Mouse (Mus musculus) layer of hippocampus, adult 11-12 months (tissue): Measurements from ENCODE around the gene Inpp5f.
"Not testable (repeated sequence)": the region's sequence is repeated elsewhere in the genome, so short reads cannot be mapped to it uniquely, and the experiment has no call there.

Experiments used
- DNase-seq: peaks from one replicate; pipeline ENCODE4 v3.0.0; 2022; ENCODE audit warnings: low spot score

Inpp5f gene

GRCm38 (mm10) chr7:128592936-128593241 lies 18.2 kb upstream of the Inpp5f start:
- DNase-seq: no peak

DNA sequence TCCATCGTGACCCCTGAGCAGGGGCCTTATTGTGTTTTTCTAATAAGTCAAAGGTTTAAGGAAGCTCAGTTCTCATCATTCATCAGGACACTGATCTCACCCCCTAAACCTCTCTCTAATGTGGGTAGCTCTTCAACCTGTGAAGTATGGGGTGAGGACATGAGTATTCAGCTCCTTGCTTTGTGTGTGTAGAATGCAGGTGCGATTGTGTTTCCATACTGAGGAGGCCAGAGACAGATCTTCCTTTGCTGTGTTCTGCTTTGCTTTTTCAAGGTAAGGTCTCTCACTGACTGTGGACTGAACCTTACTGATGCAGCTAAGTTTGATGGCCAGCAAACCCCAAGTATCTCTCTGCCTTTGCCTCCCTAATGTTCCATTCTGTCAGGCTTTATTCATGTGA lies 14.9 kb upstream of the Inpp5f start:
- no peak for DNase-seq

DNA sequence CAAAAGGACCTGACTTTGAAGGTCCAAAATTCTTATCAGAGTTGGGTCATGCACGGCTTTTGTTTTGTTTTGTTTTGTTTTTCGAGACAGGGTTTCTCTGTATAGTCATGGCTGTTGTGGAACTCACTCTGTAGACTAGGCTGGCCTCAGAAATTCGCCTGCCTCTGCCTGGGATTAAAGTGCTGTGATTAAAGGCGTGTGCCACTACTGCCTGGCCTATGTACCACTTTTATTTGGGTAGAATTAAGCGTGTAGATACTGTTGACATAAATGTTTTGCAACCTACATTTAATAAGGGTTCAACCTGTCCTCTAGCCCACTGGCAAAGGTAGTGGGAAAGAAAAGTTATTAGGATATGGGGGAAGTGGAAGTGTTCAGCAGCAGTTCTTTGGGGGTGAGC lies 12.1 kb upstream of the Inpp5f start:
- DNase-seq: no peak

- DNase-seq: no peak
Measured at GRCm38 (mm10) chr7:128601826-128602225, 9.3 kb upstream of the Inpp5f start.

GRCm38 (mm10) chr7:128609936-128610335 lies 1.2 kb upstream of the Inpp5f start:
- not testable (repeated sequence) for DNase-seq

DNA sequence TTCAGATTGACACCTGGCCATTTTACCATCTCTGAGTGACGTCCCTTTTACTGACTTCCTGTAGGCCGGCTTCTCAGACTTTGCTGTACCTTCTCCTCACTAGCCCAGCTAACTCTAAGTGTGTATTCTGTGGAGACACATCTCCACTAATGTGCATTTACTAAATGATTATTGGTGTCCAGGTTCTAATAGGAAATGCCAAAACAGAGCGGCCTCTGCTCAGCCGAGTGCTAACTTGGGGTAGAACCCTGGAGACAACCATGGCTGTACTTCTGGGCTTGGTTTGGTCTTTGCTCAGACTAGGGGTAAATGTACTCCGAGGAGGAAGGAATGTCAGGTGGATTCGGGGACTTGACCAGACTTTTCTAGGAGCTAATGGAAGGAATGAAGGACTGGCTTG lies 638 bp upstream of the Inpp5f start:
- DNase-seq: no peak

DNA sequence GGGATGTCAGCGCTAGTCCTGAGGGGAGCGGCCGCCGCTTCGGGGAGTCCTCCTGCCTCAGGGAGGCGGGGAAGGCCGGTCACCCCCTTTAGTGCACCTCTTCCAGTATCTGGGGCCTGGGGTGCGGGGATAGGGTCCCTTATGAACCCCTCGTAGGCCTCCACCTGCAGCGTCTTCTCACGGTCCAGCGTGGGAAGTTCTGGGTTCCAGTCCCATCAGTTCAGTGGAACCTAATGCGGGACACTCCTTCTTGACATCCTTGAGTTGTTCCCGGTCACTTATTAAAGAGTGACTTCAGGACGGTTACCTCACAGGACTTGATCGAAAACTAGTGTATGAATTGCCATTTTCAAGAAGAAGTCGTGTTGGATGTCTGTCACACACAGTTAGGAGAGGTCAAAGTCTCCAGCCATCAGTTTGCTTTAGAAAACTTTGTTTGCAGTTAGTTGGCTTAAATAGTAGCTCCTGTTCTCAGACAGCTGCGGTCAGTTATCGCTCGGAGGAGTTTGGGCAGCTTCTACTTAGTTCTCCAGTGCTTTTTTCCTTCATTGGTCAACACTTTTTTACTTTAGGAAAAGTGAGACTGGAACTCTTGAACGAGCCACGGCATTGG lies 777 bp downstream of the Inpp5f start:
- no peak for DNase-seq

- DNase-seq: no peak
Measured at GRCm38 (mm10) chr7:128612521-128613181, 1.5 kb downstream of the Inpp5f start.

- DNase-seq: no peak
Measured at GRCm38 (mm10) chr7:128613578-128613977, 2.5 kb downstream of the Inpp5f start.

DNA sequence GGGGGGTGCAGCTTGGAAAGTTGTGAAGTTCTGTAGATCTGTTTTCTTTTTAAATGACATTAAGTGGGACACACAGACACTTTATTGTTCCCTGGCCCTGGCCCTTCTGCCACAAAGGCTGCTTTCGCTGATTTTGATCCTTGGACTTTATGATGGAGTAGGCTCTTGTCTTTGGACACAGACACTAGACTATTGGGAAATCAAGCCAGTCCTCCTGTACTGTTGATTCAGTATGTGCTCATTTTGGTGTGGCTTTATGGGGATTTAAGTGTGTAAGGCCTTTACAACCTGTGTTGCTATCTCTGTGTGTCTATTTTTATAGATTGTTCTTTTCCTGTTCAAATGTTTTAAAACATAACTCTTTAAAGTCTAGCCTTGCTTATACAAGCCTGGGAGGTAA lies 6.5 kb downstream of the Inpp5f start:
- no peak for DNase-seq

GRCm38 (mm10) chr7:128620178-128620577 lies 9.1 kb downstream of the Inpp5f start:
- no peak for DNase-seq

DNA sequence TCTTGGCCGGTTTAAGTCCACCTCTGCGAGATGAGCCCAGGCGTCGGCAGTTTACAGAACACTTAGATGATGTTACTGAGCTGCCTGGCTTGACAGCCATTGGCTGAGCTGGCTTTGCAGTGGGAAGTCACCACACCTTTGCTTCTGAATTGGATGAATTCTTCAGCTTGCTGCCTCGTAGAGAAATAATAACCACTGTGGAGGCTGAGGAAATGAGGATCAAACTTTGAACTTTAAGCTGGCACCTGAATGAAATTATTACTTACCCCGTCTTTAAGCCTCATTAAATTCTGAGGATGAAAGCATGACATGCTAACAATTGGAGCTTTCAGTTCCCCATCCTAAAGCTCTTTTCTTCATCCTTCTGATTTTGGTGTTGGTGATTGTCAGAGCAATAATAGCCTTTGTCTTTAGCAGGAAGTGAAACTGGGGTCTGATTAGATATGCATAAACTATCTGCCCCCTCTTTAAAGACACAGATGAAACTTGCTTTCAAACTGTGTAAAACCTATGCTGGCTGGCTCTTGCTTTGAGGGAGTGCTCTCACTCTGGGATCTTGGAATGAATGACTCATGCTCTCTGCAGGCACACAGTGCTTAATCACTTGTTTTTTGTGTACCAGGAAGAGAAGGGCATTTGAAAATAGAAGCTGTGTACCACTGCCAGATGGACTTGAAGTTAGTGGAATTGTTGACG lies 11.3 kb downstream of the Inpp5f start:
- DNase-seq: peak; percentile 53

DNA sequence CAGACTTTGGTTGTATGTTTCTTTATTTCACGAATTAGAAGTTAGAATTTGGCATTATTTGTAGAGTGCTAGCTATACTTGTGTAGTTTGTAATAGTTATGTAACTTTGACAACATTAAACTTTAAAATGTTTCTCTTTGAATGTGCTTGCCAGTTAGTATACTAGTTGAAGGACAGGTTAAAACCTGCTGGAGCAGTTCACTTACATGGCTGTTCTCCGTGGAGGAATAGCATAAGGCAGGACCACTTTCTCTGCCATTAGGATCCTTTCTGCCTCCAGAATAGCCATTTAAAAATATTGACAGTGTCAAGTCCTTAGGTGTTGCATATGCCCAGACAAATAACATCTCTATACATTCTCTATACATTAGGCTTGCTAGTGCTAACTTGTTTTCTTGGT lies 11.9 kb downstream of the Inpp5f start:
- no peak for DNase-seq

- no peak for DNase-seq
Measured at GRCm38 (mm10) chr7:128625382-128625781, 14.3 kb downstream of the Inpp5f start.

GRCm38 (mm10) chr7:128626601-128627000 lies 15.5 kb downstream of the Inpp5f start:
- DNase-seq: no peak

DNA sequence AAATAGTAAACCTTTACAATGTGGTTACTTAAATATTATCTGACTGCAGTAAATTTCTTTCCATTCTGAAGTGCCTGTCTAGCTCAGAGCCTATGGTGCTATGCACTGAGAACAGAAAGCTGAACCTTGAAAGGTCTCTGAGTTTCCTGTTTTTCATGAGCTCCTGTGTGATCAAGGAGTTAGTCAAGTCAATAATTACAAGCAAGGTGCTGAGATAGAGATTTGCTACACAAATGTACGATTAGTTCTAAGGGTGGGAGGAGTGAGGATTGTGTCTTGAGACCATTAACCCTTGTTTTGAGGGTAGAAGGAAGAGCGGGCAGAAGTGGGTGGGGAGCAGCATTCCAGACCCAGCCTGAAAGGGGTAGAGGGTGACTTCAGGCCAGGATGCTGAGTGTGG lies 16.1 kb downstream of the Inpp5f start:
- DNase-seq: no peak

GRCm38 (mm10) chr7:128627723-128628122 lies 16.6 kb downstream of the Inpp5f start:
- no peak for DNase-seq

DNA sequence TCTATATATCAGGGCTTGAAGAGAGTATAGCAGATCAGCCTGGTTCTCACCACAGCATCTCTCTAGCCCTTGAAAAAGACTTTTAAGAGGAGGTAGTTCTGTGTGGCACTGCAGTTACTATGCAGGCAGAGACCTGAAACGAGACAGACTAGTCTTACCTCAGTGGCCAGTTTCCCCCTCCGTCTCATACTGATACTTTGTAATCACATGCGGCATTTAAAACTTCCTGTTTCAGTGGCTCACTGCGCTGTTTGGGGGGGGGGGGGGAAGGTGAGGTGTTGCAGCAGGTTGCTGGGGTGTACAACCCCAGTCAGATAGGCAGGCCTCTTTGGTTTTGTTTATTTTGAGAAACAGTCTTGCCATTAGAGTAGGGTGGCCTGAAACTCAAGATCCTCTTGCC lies 22.0 kb downstream of the Inpp5f start:
- DNase-seq: no peak

DNA sequence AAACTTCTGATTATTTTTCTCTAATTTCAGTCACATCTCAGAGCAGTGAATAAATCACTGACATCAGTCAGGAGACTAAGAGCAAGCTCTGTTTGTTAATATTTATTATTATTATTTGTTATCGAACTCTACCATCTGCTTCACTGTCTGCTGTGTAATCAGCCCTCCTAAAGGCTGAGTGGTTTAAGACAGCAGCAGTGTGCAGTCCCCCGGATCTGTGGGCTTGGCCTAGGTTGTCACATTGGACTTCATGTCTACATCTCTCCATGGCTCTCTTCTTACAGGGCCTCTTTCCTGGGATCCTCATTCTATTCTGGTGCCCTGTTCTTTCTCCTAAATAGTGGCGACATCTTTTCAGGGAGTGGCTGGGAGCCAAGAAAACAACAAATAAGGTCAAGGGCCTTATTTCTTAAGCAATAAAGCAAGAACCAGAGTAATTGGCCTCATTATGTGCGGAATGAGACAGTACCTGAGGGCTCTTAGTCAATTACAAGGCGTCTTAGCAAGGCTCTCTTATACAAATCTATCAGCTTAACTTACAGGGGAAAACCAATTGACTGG lies 28.9 kb downstream of the Inpp5f start:
- no peak for DNase-seq

DNA sequence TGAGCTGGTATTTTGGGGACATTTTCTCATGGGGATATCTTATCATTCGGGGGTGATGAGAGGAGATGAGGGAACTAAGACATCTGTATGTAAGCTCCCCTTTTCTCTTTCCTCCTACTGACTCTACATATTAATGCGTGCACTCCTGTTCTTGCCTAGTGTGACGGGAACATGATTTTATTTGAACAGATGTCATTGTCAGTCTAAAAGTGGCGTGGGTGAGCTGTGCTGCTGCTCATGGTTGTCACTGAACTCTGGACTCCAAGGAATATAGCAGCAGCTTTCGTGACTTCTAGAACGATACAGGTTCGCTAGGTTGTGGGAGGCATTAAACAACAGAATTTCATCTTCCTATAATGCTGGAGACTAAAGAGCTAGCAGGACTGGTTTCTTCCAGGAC lies 30.4 kb downstream of the Inpp5f start:
- peak; percentile 35 for DNase-seq

DNA sequence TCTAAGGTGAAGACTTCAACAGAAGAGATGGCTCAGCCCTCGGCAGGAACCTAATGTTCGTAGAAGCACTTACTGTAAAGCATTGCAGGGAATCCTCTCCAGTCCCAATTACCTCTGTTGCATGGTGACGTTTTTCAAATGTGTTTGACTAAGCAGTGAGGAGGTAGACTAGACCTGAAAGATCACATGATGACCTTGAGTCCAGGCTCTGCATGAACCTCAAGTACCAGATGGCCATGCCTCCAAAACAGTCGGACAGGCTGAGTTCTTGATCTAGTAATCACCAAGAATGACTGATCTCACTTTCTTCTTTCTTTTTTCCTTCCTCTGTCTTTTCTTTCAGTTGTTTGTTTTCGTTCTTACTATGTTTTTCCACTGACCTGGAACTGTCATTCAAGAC lies 31.3 kb downstream of the Inpp5f start:
- DNase-seq: no peak

DNA sequence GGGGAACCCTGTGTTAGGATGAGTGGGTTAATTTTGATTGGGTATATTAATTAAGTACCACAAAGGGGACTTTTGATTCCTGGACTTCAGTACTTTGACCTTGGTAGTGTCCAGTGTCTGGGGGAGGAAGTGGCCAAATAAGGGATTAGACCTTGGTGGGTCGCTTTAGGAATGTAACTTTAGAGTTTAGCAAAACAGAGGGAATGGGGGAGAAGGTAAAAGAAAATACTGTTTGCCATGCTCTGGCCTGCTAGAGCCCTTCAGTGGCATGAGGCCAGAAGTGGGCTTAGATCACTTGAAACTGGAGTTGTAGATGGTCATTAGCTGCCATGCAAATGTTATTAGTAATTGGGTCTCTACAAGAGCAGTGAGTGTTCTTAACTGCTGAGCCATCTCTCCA lies 45.8 kb downstream of the Inpp5f start:
- no peak for DNase-seq

DNA sequence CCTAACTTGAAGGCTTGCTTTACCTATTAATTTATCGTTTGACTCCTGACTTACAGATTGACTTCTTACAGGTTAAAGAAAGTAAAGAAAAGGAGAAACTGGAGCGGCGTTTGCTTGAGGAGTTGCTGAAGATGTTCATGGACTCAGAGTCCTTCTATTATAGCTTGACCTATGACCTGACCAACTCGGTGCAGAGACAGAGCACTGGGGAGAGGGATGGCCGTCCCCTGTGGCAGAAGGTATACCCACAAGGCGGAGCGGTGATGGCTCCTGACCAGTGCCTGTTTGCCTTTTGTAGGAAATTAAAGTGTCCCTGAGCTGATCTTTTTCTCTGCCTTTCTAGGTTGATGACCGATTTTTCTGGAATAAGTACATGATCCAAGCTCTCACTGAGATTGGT lies 52.8 kb downstream of the Inpp5f start:
- no peak for DNase-seq
